Mouse (Mus musculus): ENCODE measurements around the gene Cd55.
"Not testable (repeated sequence)": the region's sequence is repeated elsewhere in the genome, so short reads cannot be mapped to it uniquely, and the experiment has no call there.

The Cd55 gene

DNA sequence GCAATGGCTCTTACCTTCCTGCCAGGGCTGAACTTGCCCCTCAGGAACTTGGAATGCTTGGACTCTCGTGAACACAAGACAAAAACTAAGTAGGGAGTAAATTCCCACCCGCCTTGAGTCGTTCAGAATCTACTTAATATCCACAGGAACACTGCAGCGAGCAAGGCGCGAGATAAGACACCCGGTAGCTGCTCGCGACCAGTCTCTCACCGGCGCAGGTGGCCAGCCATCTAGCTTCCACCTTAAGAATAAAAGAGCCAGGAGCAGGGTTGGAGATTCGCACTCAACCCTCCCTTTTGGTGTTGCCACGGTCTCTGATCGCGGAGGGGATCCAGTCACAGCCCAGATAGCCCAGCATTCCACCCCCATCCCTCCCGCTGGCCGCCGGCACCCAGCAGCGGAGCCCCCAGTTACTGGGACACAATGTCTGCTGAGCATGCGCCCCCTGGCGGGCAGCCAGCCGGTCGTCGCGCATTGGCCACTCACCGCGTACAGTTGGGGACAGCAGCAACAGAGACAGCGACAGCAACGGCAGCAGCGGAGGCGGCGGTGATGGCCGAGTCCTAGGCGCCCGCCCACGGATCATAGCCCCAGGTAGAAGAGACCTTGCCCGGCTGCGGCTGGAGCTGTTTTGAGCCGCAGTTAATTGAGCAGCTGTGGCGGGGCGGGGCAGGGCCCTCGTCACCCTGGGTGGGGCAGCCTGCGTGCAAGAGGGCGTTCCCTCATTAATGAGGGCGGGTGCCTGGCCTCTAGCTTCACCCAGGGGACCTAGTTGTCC lies at the start of gene Cd55:
Gene Cd55, minus strand, starts transcription at position 661 of the 778 bp plus-strand sequence.
- peak; percentile 57 to 75 for DNase-seq

DNA sequence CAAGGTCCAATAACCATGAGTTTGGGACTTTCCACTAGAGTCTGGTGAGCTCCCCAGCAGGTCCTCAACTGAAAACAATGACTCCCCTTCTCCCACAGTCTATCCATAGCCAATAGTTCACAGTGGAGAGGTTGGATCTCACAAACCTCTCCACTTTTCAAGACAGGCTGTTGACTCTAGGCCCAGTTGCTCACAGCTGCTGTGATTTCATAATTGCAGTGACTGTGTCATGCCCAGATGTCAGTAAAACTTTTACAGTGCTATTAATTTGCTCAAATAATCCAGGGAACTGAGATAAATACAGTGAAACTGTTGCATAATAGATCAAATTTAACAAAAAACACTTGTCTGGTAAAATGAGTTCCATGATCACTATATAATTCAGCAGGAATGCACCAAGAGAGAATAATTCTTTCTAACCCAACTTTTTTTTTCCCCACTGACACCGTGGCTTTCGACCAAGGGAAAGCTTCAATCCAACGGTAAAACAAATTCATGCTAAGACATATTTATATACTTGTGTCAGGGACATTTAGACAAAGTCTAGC lies 49.4 kb upstream of the Cd55 start:
- DNase-seq, result no peak

DNA sequence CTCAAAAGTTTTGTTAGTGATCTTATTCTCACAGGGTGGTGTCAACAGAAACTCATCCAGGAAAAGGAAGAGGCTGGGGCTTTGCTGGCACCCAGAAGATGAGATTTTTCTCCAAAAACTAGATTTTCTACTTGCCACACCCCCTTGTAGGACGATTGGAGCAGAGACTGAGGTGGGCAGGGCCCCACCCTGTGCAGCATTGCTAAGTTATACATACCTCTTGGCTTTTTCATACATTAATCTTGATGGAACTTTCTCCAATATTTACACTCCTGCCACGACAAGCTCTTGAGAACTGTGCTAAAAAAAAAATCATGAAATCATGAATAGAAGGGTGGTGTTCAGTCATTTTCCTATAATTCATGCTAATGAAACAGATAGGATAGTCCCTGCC lies 46.4 kb upstream of the Cd55 start:
- DNase-seq, result no peak

DNA sequence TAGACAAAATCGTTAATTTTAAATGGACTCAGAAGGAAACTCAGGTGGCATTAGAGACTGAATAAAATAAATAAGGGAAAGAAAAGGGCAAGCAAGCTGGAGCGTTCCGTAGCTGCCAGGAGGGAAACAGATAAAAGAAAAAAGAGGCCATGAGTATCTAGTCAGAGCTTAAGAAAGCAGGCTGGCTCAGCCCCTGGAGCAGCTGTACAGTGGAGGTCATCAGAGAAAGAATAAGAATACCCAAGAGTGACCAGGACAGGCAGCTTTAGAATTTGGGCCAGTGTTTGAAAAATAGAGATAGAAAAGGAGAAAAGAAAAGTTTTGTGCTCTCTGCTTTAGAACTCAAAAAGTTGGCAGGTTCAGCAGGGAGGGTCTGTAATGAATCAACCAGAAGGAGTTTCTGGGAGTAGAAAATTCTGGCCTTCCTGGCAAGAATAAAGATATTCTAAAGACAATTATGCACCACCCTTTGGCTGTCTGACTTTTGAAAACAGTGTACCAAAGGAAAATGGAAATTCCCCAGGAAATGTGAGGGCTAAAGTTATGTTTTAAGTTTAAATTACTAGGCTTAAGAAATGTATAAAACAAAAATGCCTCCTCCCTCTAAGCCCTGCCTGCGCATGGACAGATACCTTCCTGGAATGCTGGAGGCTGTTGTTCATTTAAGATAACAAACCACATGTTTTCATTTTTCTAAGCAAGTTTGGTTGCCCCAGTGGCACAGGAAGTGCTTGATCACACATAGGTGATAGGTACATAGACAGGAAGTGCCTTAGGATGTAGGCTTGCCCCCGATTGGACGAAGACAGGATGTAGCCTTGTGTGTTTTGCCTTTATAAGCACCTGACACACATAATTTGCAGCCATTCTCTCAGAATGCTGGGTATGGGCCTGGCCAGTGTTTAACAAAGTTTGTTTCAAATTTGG lies 45.7 kb upstream of the Cd55 start:
- no peak for DNase-seq

DNA sequence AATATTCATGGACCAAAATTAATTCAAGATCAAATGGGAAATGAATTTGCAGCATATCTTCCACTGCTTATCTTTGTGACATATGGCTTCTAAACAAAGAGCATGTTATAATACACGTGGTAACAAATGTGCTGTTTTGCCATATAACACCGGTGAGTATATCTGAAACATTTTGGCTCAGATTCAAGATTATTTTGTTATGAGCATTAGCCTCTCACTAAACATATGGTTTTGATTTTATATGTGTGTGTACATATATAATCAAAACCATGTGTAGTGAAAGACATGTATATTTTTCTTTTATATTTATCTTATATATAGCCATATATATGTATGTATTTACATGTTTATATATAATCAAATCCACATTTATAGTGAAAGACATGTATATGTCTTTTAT lies 44.9 kb upstream of the Cd55 start:
- DNase-seq, result no peak

DNA sequence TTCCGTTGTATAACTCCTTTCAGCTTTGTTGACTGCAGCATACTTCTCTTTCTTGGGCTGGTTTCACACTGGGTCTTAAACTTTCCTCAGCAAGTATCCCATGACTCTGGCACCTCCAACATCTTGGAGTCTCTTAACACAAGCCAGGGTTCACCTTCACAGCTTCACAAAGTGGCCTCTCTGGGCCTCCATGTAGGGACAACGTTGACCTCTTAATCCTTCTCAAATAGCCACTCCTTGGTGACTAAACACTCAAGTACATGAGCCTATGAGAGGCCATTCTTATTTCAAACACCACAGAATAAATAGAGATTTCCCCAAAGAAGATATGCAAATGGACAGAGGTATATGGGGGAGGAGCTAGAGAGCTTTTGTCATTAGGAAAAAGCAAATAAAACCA lies 37.4 kb upstream of the Cd55 start:
- no peak for DNase-seq

DNA sequence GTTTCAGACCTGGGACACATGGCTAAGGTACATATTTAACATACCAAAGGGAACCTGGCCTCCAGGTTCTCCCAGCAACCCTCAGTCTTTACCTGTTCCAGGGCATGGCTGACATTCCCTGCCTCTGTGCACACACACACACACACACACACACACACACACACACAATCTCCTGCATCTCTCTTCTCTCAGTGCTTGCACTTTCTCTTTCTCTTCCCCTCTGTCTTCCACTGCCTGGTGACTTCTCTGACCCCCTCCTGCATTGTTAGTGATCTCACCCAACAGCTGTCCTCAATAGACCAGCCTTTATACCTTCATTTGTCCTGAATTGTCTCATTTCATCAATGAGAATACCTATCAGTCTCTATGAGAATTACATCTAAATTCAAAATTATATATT lies 35.8 kb upstream of the Cd55 start:
- no peak for DNase-seq

DNA sequence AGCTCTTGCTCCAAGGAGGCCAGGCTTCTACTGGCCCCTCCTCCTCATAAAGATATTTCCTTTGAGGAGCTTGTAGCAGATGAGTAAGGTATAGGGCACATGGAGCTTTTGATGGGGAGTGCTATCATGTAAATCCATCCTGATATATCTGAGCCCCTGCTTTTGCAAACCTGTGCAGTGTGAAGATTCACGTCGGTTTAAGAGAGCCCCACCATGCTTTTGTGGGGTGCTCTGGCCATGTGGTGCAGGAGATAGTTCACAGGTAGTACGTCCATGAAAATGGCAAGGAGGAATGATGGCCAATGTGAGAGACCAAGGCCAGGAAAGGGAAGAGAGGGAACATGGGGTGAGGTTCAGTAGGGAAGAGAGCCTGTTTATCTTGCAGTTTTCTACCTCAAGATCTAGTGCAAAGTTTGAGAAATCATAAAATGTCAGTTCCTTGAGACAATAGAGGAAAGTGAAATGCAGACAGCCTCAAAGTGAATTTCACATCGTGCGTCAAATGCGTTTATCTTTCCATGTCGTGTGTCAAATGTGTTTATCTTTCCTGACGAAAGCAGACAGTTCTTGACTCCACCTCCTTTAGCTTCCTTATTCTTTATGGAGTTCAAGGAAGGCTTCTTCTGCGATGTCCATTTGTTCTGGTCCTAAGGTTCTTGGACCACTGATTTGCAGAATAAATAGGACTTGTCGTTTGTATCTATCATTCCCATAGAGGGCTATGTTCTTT lies 24.4 kb upstream of the Cd55 start:
- no peak for DNase-seq

DNA sequence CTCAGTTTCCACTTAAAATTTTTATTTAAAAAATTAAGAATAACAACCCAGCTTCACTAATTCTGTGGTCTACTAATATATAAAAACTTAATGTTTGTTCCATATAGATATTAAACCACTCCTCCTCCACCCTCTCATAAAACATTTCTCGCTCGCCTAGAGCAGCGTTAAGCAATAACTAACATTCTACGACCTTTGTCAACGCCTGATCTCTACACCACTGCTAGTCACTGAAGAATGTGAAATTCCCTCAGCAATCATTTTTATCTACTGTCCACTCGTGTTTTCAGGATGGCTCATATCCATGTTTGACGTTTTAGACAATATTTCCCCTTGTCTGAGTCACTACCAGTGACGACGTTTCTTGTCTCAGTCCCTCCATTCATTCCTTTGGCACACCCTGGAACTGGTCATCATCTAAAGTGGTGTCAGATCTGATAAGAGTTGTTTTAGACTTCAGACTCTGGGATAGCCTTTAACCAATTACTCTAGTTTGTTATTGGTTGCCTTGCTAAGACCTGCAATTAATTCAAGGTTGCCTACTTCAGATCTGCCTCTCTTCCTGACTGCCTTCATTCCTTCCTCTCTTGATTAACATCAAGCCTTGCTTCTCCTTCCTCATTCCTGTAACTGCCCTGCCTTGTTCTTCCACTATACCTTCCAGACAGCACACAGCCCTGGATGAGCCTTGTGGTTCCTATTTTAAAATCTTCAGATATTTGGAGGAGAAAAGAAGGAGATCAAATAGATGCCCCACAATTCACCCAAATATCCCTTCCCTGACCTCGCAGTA lies 23.5 kb upstream of the Cd55 start:
- DNase-seq, result no peak

DNA sequence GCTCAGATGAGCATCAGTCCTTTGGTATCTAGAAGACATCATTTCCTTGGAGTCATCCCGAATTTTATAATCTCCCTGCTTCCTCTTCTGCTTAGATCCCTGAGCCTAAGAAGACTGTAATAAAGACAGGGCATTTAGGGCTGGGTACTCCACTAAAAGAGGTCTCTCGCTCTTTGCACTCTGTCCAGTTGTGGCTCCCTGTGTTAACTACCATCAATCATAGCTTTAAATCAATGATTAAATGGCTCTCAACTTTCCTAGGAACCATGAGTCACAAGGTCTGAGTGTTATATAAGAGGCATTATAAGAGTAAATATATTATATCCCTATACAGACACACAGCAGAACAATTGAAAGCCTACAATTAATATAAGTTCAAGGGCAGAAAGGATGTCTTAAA lies 22.8 kb upstream of the Cd55 start:
- DNase-seq, result no peak

DNA sequence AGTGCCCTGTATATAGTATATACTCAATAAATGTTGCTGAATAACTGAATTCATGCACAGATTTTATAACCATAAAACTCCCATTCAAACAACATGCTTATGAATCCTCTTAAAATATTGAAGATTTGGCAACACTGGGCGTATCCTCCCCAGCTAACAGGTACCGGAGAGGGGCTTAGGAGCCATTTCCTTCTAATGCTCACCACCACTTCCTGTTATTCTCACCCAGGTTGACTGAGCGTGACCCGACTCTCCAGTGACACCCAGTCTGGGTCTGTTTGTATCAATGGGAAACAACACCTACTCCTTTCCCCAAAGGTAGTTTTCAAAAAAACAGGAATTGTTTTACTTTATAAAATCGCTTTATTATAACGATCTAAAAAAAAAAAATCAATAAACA lies 12.4 kb upstream of the Cd55 start:
- no peak for DNase-seq

DNA sequence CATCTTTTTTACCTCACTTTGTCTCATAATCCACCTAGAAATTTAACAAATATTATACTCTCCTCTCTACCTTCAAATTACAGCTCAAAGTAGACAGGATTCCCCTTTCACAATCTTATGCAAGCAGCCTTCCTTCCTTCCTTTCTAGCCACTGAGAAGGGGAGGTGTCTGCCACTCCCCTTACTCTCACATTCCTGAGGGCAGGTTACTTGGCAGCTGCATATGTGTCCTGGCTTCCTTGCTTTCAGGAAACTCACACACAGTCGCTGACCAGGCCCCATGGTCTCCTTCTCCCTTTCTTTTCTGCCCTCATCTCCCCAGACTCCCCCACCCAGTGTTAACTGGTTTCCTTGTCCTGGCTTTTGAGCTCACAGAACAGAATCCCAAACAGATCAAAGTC lies 11.7 kb upstream of the Cd55 start:
- DNase-seq, result no peak

DNA sequence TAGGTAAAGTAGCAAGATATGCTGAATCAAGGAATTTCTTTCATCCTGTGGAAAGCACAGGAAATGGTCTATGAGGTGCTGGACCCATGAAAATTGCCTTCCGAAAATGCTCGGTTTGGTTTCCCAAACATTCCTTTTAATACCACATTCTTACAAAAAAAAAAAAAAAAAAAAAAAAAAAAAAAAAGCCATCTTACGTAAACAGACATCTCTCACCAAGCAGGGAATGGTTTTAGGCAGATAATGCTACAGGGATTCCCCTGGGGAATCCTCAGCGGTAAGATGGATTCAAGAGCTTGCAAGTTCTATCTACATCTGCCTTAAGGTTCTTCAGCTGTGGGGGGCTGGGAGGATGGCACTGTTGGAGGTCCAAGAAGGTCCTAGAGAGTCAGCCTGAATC lies 7.5 kb upstream of the Cd55 start:
- DNase-seq, result no peak

DNA sequence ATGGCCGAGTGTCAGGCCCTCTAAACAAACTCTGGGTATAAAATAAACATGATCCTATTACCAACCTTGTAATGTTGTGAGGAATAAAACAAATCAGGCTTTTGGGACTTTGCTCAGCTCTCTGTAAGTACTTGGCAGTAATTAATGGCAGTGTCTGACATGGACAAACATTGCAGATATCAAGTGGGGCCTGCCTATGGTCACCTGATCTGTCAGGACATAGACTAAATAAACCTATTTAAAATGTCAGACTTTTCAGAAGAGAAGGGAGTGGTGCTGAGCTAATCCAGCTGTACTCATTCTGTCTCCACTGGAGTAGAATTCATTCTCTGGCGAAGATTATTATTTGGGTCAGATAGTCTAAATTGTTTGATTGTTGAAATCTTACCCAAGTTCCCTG lies 4.9 kb upstream of the Cd55 start:
- no peak for DNase-seq

DNA sequence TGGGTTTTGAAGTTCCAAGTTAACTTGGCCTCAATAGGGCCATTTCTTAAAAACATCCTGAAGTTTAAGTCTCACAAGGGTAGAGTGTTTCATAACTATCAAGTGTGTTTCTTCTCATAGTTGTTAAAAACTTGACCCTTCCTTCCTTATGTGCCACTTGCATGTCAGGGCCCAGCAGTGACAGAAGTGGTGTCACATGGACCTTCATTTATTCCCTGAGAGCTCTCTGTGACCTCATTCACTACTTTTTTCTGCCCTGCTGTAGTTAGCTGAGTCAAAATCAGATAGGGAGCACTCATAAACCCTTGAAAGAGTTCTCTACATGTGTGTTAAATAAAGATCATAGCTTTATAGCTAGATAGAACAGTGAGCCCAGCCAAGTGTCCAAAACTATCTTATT lies 1.6 kb upstream of the Cd55 start:
- no peak for DNase-seq

DNA sequence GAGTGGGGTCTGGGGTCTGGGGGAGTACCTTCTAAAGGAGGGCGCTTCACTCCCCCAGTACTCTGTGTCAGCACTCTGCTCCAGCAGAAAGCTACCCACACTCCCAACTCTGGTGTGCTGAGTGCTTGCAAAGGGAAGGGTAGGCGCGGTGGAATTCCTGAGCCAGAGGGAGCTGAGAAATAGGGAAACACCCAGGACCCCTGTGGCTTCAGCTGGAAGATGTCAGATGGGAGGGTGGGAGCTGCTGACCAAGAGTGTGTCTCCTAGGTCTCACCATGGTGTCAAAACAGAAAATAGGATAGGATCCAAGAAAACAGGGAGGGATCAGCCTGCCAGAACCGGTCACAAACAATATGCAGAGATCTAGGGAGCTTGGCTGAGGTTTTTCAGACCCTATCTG lies 323 bp upstream of the Cd55 start:
- peak in 1 of 2 experiments; percentile 3 for DNase-seq

DNA sequence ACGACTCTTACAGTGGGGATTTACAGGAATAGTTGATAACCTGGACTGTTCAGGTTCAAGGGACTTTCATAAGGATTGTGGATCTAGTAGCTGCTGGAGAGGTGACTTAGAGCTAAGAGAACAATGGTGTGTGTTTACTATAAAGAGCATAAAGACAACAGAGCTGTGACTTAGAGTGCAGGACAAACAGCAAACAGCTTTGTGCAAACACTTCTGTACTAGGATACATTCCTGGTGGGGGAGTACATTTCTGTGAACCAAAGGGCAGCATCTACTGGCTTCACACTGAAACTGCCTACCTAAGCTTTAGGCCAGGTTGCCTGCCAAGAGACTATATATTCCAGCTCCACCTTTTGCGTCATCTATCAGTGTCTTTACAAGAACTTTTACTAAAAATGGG lies 7.4 kb downstream of the Cd55 start:
- no peak for DNase-seq

DNA sequence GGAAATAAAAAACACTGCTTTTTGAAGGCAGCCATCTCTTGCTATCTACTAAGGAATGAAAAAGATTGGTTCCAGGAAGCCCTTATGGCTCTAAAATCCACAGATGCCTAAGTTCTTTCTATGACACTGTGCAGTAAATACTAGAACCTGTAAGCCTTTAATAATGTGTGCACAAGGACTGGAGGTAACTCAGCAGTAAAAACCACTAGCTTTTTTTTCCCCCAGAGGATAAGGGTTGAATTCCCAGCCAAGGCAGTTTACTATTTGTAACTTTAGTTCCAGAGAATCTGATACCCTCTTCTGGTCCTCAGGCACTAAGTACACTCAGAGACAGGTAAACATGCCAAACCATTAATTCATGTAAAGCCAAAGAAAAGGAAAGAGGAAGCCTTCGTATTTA lies 19.6 kb downstream of the Cd55 start:
- DNase-seq, result not testable (repeated sequence)

DNA sequence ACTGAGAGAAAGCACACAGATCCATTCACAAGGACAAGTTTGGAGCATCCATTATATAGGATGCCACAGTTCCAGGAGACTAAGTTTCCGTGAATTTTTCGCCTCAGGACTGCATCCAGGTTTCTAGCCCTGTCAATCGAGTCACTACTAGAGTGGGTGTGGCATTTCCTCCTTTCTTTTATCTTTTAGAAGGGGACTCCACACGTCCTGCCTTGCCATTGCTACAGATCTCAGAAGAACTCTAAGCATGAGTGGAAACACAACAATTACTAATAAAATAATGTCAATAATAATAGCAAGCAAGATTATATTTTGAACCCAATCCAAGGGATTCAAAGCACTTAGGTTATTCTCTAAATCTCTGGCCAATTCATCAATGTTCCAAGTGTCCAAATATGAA lies 31.6 kb downstream of the Cd55 start:
- no peak for DNase-seq

DNA sequence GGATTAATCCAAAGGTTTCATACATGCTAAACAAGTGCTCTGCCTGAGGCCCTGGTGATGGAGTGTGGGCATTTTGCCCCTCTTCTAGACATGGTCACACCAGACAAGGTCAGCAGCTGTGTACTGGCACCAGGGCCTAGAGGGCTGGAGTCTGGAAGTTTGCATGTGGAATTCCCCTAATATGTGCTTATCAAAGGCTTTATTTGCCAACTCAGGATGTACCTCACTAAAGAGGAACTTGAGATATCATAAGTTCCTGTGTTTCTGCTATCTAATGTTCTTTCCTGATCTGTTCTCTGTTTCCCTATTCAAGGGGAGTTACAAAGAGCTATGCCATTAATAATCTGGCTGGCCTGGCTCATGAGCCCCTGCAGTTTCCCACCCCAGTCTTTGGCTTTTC lies 33.9 kb downstream of the Cd55 start:
- DNase-seq, result not testable (repeated sequence)

DNA sequence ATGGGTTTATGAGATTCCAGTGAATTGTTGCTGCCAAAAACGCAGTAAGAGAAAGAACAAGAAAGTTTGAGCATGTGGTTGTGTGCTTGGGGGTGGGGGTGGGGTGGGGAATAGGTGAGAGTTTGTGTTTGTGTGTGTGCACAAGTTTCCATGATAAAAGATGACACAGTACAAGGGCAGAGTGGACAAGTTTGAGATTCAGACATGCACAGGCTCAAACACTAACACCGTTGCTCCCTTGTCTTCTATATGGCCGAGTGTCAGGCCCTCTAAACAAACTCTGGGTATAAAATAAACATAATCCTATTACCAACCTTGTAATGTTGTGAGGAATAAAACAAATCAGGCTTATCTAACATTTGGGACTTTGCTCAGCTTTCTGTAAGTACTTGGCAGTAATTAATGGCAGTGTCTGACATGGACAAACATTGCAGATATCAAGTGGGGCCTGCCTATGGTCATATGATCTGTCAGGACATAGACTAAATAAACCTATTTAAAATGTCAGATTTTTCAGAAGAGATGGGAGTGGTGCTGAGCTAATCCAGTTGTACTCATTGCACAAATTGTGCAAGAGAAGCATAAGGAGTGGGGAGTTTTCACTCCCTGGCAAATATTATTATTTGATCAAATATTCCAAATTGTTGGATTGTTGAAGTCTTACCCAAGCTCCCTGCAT lies 35.2 kb downstream of the Cd55 start:
- DNase-seq, result not testable (repeated sequence)

DNA sequence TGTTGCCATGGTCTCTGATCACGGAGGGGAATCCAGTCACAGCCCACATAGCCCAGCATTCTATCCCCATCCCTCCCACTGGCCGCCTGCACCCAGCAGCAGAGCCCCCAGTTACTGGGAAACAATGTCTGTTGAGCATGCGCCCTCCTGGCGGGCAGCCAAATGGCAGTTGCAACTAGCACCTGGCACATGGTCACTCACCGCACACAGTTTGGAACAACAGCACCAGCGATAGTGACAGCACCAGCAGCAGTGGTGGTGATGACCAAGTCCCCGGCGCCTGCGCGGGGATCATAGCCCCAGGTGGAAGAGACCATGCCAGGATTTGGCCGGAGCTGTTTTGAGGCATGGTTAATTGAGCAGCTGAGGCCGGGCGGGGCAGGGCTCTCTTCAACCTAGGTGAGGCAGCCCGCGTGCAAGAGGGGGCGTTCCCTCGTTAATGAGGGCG lies 39.9 kb downstream of the Cd55 start, which contains the start of gene Cd55b:
Gene Cd55b, minus strand, starts transcription at position 346 of the 448 bp plus-strand sequence.
- DNase-seq, result peak; percentile 1 to 19

All from cerebellum, adult 18-20 months (tissue).